Mouse (Mus musculus) mesoderm, embryonic 11.5 days (tissue): ENCODE data around the gene Mcm3.
A peak's percentile ranks its signal among the peaks of the same experiment; 100 is the strongest.
"Not testable (repeated sequence)": the region's sequence is repeated elsewhere in the genome, so short reads cannot be mapped to it uniquely, and the experiment has no call there.

Source experiments
- DNase-seq: peaks from one replicate; pipeline ENCODE4 v3.0.0-alpha.2; 2012; ENCODE audit warnings: low read depth, low spot score

Gene Mcm3

DNA sequence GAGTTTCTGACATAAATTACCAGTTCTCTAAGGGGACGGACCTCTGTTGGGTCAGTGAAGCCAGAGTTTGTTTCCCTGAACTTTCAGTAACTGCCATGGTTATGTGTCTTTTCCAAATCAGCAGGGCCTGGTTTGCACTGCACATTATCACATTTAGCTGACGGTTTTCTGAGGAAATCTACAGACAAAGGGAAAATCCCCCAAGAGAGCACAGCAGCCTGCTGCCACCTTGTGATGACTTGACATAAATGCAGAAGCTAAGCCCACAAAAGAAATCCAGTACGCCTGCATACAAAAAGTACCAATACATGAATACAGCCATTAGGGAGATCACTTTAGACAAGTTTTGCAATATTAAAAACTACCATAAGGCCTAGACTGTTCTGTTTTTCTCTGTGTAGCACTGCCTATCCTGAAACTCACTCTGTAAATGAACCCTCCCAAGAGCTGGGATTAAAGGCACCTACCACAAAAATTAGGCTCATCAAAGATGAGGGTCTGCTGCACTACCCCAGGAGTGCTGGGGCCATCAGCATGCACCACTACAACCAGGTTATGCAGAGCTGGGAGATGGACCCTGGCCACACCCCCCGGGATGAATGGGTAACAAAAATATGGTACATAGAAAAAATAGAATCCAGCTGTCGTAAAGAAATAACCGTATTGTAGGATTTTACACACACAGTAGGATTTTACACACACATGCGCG lies 18.3 kb downstream of the Mcm3 start:
- peak; percentile 45 for DNase-seq

DNA sequence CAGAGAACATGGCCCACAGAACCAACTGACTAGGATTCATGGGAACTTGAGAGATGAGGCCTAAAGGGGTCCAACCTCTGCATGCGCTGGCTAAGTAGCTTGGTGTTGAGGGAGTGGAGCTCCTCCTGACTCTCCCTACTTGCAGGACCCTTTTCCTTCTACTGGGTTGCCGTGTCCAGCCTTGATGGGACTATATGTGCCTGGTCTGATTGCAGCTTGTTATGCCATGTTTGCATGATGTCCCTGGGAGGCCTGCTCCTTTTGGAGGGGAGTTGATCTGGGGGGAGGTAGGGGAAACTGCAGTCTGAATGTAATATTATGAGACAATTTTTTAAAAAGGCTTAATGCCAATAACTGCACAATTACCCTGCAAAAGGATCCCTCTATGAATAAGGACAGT lies 18.8 kb downstream of the Mcm3 start:
- no peak for DNase-seq

DNA sequence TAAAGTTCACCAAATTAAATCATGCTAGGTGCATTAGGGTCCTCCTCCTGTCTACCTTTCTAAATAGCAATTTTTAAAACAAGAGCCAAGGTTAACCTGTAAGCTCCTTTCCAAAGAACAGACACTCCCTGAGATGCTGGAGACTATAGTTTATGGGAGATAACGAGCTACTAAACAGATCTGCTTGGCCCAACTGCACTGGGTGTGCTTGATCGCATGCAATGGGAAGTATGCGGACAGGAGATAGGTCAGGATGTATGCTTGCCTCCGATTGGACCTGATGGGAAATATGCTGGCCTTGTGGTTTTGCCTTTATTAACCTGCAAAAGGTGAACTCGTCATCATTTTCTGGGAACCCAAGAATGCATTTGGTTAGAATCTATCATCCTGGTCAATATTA lies 24.9 kb downstream of the Mcm3 start:
- DNase-seq: no peak

DNA sequence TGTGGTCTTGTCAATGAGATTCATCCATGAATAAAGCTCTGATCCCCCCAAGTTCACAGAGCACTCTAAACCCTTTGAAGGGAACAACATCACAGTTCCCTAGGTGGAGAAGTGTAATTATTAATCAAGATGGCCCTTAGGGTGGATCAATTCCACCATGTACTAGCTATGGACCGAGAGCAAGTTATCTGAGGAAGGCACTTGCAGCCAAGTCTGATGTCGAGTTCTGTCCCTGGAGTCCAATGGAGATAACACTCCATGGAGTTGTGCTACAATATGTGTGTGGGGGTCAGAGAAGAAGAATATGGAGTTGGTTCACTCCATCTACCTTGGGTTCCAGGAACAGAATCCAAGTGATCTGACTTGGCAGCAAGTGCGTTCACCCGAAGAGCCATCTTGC lies 25.4 kb downstream of the Mcm3 start:
- DNase-seq: no peak

DNA sequence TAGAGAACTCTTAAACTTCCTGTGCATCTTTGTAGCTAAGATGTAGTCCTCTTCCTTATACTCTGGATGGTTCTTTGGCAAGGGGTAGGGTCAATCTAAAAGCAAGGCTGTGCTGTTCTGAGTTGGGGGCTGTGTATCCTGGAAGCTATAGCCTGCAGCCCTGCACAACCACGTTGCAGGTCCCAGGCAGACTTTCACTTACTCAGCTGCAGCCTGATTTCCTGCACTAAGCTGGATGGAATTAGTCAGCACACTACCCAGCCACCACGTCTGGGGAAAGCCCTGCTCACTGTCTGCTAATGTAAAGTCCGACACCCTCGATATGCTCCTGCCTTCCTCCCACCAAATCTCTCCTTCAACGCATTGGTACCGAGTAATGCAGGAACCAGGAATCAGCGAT lies 28.7 kb downstream of the Mcm3 start:
- DNase-seq: no peak

DNA sequence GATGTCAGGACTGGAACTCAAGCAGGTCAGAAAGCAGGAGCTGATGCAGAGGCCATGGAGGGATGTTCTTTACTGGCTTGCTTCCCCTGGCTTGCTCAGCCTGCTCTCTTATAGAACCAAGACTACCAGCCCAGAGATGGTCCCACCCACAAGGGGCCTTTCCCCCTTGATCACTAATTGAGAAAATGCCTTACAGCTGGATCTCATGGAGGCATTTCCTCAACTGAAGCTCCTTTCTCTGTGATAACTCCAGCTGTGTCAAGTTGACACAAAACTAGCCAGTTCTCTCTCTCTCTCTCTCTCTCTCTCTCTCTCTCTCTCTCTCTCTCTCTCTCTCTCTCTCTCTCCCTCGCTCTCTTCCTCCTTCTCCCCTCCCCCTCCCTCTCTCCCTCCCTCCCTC lies 29.6 kb downstream of the Mcm3 start, which contains the start of gene Il17f:
TSS of gene Il17f (minus strand) at position 101 of the 400 bp plus-strand sequence.
- not testable (repeated sequence) for DNase-seq

DNA sequence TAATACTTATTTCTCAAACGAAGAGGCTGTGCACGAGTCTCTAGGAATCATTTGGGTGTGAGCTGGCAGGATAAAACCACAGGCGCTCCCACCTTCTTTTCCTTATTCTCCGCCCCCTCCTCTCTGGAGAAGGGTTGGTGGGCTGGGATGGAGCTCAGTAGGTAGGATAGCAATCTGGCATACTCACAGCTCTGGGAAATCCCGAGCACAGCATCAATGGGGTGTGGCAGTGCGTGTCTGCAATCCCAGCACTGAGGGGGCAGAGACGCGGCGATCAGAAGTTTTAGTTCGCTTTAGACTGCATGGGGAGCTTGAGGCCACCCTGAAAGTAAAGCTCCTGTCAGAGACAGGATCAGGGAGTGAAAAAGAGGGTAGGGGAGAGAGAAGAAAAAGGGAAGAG lies 31.7 kb downstream of the Mcm3 start:
- DNase-seq: no peak

DNA sequence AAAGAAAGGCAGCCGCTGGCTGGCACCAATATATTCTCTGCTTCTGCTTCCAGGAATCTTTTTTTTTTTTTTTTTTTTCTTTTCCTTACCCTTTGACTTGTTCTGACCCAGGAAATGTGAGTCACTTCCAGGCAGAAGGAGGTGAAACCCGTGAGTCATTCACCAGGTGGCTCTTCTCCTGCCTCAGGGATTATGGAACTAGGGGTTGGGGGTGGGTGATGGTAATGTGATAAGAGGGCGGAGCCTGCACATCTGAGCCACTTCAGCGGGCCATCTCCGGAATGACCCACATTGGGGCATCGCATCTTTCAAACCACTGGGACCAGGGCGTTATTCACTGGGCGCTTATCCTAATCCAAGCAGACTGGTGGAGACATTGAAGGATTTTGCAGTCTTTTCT lies 33.1 kb downstream of the Mcm3 start:
- DNase-seq: no peak

DNA sequence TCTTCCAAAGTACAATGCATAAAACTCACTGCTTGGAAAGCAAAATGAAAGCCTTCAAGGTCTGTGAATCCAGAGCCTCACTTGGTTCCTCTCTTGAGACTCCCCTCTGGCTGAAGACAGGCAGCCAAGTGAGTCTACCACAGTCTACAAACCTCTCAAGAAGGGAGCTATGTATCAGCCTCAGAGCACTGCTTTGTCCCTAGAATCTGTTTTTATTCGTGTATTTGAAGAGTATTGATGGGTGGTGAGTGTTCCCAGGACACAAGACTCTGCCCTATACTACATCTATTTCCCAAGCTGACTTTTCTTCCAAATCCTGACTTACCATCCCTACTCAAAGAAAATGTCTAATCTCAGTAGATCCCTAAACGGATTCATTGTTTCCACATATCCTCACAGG lies 41.7 kb downstream of the Mcm3 start:
- no peak for DNase-seq

DNA sequence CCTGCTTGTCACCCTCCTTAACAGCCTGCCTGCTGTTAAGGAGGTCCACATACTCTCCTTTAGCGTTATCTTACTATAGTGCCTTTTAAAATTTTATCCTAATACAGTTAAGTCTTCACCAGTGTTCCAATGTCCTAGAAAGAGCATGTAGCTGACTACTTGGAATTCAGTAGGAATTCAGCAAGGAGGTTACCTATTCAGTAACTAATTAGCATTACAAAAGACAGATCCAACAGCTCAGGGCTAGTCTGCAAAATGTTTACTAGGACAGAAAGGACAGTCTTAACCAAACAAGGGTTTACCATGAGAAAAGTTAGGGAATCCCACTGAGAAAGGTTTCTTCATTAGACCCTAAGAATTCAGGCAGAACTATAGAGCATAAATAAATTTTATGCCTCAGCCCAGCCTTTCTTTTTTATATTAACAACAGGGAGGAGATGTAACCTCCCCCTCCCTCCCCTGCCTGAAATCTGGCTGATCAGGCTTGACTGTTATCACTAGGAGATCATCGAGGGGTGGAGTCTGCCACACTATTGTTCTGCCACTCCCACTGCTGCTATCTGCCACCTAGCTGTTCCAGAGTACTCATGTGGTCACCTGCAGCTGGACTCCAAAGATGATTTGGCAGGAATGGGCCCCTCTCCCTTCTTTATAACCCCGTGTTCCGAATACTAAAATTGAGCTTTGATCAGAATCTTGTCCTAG lies 45.9 kb downstream of the Mcm3 start:
- DNase-seq: not testable (repeated sequence)

DNA sequence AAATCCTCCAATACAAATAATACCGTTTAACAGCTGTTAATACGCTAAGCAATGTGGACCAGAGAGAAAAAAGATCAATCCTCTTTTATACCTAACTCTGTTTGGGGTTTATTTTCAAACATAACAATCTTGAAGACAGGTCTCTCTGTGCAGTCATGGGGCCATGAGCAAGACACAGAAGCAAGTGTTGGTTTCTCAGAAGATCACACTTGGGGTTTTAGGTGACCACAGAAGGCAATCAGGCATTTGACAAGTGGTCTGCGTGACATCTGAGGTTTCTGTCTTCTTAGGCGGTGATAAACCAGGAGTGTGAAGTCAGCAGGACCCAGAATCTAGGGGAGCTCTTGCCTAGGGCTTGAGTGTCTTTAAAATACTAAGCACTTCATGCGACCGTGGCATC lies 53.6 kb downstream of the Mcm3 start:
- no peak for DNase-seq

DNA sequence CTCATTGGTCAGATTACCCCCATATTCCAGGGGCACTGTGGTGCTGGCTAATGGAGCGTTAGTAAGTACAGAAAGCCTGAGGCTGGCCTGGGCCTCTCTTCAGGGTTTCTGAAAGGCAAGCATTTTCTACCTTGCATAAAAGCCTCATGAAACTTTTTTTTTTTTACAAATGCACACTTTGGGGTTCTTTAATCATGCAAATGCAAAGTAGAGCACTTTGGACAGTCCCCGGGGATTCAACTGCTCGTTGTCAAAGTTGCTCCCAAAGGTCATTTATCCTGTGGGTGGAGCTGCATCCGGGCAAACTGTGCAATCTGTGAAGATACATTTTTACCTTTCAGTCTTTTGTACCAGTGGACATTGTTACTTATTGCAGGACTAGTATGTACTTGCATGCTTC lies 58.7 kb downstream of the Mcm3 start:
- no peak for DNase-seq

DNA sequence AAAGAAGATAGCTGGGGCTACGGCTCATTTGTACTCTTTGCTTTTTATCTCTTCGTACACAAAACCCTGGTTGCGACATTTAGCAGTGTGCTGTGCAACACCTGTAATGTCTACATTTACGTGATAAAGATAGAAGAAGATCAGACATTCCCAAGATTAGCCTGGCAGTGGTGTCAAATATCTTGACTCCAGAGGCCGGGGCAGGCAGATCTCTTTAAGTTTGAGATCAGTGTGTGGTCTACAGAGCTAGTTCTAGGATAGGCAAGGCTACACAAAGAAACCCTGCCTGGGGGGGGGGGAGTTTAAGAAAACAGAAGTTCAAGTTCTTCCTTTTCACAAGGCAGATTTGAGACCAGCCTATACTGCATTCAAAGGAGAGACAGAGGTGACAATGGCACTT lies 59.8 kb downstream of the Mcm3 start:
- DNase-seq: no peak

DNA sequence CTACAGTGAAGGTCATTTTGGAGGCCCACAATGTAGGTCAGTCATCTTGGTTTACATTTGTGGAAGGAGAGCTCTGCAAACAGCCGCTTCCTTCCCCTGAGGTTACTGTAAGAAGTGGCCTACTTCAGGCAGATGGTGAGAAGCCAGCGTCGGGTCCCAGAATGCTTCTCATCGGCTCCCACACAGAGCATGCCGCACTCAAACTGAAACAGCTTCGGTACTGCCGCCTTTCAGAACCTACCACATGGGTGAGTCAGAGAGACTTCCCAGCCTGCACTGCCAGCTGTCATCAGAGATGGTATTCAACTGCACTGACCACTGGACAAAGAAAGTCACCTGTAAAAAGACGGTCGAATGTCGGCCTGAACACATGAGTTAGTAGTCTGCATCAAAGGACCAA lies 60.3 kb downstream of the Mcm3 start:
- DNase-seq: no peak

DNA sequence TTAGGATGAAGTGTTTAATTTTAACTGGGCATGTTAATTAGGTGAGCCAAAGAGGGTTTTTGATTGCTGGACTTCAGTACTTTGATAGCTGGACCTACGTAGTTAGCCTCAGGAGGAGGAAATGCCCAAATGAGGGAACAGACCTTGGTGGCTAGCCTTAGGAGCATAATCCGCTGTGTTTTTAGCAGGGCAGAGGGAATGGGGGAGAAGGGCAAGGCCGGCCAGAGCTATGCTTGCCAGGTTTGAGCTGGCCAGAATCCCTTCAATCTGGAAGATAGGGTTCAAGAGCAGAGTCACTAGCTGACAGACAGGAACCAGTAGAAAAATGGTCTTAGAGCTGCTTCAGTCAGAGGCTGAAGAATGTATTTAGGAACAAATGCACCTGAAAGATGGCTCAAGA lies 62.5 kb downstream of the Mcm3 start:
- DNase-seq: no peak

DNA sequence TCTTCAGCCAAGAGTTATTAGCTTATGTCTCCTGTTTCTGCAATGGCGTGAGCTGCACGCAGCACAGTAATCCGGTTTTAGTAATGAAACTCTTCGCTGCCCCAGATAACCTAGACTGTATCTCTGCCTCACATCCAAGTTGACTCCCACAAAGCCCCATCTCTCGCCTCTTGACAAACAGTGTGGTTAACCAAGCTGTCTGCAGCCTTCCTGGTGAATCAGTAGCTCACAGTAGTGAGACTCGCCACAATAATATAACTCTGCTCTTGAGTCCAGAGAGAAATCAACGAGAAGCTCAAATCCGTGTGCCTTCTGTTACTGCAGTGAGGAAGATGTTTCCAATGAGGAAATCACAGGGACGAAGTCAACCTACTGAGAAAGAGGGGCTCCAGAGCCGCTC lies 65.7 kb downstream of the Mcm3 start:
- DNase-seq: no peak
